Mouse (Mus musculus) urinary bladder, adult 18-20 months (tissue): ENCODE measurements around the gene Aldh3b3.
"Not testable (repeated sequence)": the region's sequence is repeated elsewhere in the genome, so short reads cannot be mapped to it uniquely, and the experiment has no call there.

Experiments
- DNase-seq, 2 experiments: peaks; one replicate each; pipeline ENCODE4 v3.0.0; 2022; ENCODE audit warnings: low spot score in 2 of 2, mixed read lengths in 2 of 2

Aldh3b3 gene

GRCm38 (mm10) chr19:3972229-3972628 lies 13.8 kb downstream of the Aldh3b3 start, which contains the start of gene Aldh3b2:
Gene Aldh3b2 (plus strand): TSS chr19:3972328.
- peak; percentile 53 to 83 for DNase-seq

GRCm38 (mm10) chr19:3974608-3975007 lies 16.2 kb downstream of the Aldh3b3 start:
- not testable (repeated sequence) for DNase-seq

GRCm38 (mm10) chr19:3975866-3976265 lies 17.4 kb downstream of the Aldh3b3 start:
- no peak for DNase-seq

GRCm38 (mm10) chr19:3980309-3980708 lies 21.9 kb downstream of the Aldh3b3 start:
- DNase-seq: peak in 1 of 2 experiments; percentile 55

GRCm38 (mm10) chr19:3980917-3981316 lies 22.5 kb downstream of the Aldh3b3 start:
- DNase-seq: no peak

GRCm38 (mm10) chr19:3983527-3984200 lies 25.2 kb downstream of the Aldh3b3 start:
- DNase-seq: no peak

GRCm38 (mm10) chr19:3985261-3985681 lies 26.8 kb downstream of the Aldh3b3 start:
- no peak for DNase-seq

GRCm38 (mm10) chr19:3986334-3986733 lies 27.9 kb downstream of the Aldh3b3 start, which contains the start of gene Acy3:
Gene Acy3 (plus strand): TSS chr19:3986570.
- peak in 1 of 2 experiments; percentile 59 for DNase-seq

GRCm38 (mm10) chr19:3988066-3988465 lies 29.6 kb downstream of the Aldh3b3 start:
- no peak for DNase-seq

- DNase-seq: no peak
Measured at GRCm38 (mm10) chr19:3988750-3989149, 30.3 kb downstream of the Aldh3b3 start.

GRCm38 (mm10) chr19:3990804-3991203 lies 32.4 kb downstream of the Aldh3b3 start:
- DNase-seq: no peak

- DNase-seq: no peak
Measured at GRCm38 (mm10) chr19:3991562-3991961, 33.1 kb downstream of the Aldh3b3 start.

- no peak for DNase-seq
Measured at GRCm38 (mm10) chr19:3991966-3992365, 33.5 kb downstream of the Aldh3b3 start.

GRCm38 (mm10) chr19:3992416-3992815 lies 34.0 kb downstream of the Aldh3b3 start, which contains the start of gene Tbx10:
Gene Tbx10 (plus strand): TSS chr19:3992752.
- no peak for DNase-seq

GRCm38 (mm10) chr19:3994932-3995331 lies 36.5 kb downstream of the Aldh3b3 start:
- no peak for DNase-seq

GRCm38 (mm10) chr19:3995505-3995904 lies 37.1 kb downstream of the Aldh3b3 start:
- no peak for DNase-seq

- no peak for DNase-seq
Measured at GRCm38 (mm10) chr19:3996106-3996505, 37.7 kb downstream of the Aldh3b3 start.

- DNase-seq: no peak
Measured at GRCm38 (mm10) chr19:3996747-3997146, 38.3 kb downstream of the Aldh3b3 start.

GRCm38 (mm10) chr19:3997231-3997630 lies 38.8 kb downstream of the Aldh3b3 start:
- DNase-seq: no peak

GRCm38 (mm10) chr19:3998335-3998734 lies 39.9 kb downstream of the Aldh3b3 start:
- DNase-seq: no peak

- DNase-seq: no peak
Measured at GRCm38 (mm10) chr19:3999121-3999730, 40.8 kb downstream of the Aldh3b3 start.

GRCm38 (mm10) chr19:4000119-4000900 lies 41.9 kb downstream of the Aldh3b3 start, which contains the start of the genes Nudt8 and Gm49405:
Gene Nudt8 (plus strand): TSS chr19:4000580.
Gene Gm49405 (plus strand): TSS chr19:4000626.
- peak; percentile 94 to 96 for DNase-seq
